Mouse (Mus musculus) gastrocnemius, postnatal 10 days (tissue): ENCODE measurements around the gene Mns1. TPM values are rescaled to one million over a fixed set of nuclear protein-coding genes. Genes with fewer than 3 reads are reported as not detected.
A peak's percentile ranks its signal among the peaks of the same experiment; 100 is the strongest.

Source experiments
- DNase-seq: peaks from one replicate; pipeline ENCODE4 v3.0.0; 2021; ENCODE audit warnings: mixed read lengths
- microRNA-seq, 2 experiments: library from miRNA; unstranded; fragments of <30 nt; microRNA quantifications; one replicate each; pipeline ENCODE4 v1.2.0; 2021
- total RNA-seq, 2 experiments: library from RNA; stranded (reverse); gene quantifications; 2 replicates each; pipeline ENCODE4 v1.2.3; 2021

Gene Mns1
- total RNA-seq, 2 experiments from 2014 or later = 1.1 to 1.7 TPM

DNA sequence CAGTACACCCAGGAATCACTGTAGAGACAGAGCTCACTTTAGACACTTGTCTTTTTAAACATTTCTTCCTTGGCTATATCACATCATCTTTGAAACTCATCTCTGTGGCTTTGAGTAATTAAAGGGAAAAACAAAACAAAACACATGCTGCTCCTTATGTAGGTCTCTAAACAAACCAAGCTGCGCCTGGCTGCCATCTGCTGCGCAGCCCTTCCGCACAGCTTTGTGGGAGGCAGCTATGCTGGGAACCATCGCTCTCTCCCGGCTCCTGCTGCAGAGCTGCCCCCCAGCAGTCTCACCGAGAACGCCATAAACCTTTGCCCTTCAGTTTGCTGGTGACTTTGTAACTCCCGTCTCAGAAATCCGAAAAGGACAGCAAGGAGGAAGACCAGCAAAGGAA lies 37.7 kb downstream of the Mns1 start:
- no peak for DNase-seq

DNA sequence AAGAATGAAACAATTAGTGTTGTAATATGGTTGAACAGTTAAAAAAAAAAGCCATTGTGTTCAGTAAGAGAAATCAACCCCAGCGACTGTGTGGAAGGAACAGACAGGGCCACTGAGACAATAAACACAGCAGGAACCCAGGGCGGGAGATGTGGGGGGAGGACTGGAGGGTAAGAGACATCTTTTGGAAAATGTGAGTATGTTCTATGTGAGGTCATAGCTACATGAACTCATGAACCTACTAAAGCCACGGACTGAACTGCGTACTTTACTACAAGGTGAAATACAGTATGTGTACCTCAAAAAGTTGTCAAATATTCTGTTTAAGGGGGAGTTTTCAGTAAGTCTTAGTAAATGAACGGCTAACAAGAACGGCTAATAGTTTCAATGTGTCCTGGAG lies 39.5 kb downstream of the Mns1 start:
- no peak for DNase-seq

DNA sequence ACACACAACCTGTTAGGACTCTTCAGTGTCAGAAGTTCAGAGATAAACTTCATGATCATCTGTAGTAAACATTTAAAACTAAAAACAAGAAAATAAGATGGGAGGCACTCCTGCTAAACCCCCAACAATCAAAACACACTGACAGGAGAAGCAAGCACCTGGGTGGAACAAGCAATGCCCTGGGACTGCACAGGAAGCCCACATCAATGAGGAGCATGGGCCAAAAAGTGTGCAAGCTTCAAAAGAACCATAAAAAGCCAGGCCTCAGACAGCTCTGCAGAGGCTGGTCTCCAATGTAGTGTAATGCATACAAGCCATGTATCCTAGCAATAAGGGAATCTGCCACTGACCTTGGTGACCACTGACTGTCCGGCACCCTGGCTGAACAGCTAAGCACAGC lies 41.5 kb downstream of the Mns1 start:
- DNase-seq = no peak

DNA sequence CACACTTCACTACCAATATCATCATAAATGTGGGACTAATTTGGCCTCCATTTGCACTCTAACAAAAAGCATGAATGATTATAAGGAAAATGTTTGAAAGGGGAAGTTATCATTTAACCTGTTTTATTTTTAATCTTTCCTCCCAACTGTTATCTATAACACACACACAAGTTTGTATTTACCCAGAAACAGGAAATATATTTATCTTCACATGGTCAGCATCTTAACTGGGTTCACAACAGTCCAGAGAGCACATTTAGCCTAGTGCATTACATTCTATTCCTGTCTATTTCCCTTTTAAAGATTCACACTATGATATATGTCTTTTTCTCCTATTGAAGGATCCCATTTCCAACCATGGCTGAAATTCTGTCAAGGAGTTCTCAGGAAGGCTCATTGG lies 50.7 kb downstream of the Mns1 start:
- DNase-seq = no peak

DNA sequence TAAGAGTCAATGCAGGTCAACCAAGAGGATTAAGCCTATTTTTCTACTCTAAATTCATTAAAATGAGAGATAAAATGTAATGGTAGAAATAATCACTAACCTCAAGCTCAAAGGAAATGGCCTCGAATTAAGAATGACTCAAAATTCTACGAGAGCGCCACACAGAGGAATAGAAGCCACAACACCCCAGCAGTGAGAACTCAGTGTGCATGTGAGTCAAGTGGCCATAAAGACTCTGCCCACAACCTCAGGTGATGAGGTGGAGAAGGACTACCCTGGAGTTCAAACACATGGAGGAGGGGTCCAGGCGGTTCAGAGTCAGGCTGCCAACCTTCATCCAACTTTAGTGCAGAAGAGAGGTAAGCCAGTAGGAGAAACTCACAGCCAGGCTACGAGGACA lies 51.3 kb downstream of the Mns1 start:
- DNase-seq = no peak

DNA sequence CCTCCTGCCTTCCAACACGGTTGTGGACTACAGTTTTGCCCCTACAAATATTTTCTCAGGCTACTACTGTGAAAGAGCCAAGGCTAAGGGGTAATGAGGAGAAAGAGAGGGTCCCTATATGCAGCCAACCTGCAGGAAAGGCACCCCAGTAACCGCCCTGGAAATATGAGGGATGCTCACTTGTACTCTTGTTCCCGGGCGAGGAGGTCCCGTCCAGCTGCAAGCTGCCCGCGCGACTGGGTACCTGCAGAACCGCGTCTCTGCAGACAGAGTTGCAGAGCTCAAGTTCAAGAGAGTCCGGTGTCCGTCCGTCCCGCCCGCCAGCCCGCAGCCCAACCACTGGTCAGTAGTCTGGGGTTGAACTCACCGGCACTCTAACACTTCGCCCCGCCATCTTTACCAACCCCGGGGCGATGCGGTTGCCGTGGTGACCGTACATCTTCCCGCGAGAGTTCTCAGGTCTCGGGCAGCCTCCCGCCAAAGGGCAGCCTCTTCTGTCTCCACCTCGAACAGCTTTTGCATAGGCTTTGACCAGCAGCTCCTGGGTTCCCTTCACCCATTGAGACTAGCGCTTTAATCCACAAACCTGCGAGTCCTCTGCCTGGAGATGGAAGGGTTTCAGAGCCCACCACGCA lies 53.9 kb downstream of the Mns1 start:
- DNase-seq = peak; percentile 89

DNA sequence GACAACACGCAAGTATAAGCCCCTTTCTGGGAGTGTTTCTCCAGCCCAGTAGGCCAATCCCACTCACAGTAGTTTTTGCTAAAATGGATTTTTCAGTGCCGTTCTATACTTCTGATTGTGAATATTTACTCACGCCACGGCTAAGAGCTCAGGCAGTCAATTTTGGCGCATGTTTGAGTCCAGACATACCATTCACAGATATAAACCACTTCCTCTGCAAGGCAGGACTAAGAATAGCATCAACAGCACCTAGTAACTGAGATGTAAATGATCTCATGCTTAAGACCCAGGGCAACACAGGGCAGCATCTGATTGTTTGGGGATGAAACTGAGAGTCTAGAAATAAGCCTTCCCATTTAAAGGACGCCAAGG lies 54.4 kb downstream of the Mns1 start, which contains the start of gene Tex9:
Tex9 (minus strand) TSS at position 19 of the 372 bp plus-strand sequence.
- no peak for DNase-seq

DNA sequence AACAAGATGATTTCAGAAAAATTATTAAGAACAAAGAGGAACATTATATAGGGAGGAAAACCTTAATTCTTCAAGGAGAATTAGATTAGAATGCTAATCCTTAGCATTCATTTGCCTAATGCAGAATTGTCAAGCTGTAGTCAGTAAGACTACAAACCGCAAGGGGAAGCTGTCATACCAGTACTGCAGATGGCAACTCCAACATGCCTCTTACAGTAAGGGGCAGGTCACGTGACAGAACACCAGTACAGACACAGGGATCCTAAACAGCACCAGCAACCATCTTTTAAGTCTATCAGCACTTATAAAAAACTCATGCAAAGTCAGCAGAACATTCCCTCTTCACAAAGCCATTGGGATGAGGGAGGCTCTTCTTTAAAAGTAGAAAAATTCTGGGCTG lies 55.7 kb downstream of the Mns1 start:
- DNase-seq = no peak

DNA sequence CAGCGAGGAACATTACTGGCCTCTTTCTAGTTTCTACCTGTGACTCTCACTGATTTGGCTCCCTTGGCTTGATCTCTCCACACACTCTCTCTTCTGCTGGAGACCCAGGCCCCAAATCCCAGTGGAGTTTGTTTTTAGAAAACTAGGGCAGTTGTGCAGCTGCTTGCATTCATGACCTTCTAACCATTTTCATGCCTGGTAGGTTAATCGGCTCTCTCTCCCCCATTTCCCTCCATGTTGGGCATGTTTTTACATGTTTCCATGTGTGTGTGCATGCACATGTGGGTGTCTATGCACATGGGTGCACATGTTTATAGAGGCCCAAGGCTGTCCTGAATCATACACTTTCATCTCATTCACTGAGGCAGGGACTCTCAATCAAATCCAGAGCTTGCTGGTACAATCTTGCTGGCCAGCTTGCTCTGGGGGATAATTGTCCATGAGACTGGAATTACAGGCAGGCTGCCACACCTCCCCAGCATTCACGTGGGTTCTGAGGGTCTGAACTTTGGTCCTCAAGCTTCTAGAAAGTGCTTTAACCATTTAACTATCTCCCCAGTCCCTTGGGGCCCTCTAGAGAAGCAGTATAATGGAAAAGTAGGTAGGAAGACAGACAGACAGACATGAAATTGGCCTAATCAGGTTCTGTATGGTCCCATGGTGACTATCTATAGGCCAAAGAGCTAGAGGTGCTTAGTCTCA lies 56.3 kb downstream of the Mns1 start:
- no peak for DNase-seq

DNA sequence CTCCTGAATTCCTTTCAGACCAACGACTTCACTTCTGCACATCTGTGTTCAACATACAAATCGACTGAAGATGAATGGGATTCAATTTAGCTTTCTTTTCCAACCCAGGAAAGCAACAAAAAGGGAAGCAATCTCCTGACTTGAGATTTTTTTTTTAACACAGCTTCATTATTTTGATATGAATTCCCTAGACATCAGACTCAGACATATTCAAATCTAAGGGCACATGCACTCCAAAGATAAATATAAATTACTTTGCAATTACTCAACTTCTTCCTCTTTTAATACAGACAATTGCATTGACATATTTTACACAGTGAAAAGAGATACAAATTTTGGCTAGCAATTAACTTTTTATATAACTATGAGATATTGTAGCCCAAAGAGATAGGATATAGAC lies 58.9 kb downstream of the Mns1 start:
- no peak for DNase-seq

DNA sequence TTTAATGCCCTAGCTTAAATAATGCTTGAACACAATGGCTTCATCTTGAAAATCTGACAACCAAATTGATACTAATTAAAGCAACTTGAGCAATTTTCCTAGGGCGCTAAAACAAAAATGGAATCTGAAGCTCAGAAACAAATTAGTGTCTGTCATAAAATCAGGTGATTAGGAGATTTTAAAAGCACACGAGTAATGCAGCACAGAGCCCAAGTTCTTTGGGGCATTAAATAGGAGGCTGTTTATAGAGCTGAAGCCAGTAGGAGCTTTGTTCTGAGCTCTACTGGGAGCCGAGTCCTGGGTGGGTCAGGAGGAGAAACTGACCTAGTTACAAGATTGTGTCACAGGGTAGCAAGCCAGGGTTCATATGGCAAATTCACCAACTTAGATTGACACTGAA lies 59.4 kb downstream of the Mns1 start:
- DNase-seq = no peak

Small RNA genes within 50 kb of the gene (microRNA-seq; reads per million reads assigned to microRNA genes)
- gene Gm28010 = 0 reads per million in 2 experiments

Other genes starting within 250 kb of the Mns1 start
- gene Zfp280d, start 163.2 kb upstream of the Mns1 start, total RNA-seq = 10 to 100 TPM; 17.8 to 27.1 TPM
- 1 to 10 TPM; 2.4 to 3.2 TPM for gene Tex9, start 54.2 kb downstream of the Mns1 start, total RNA-seq
- gene Rfx7, start 94.2 kb downstream of the Mns1 start, total RNA-seq = 10 to 100 TPM; 30.2 to 30.4 TPM
- 100 to 1,000 TPM; 563 to 619 TPM for gene Nedd4, start 224.3 kb downstream of the Mns1 start, total RNA-seq